Mouse (Mus musculus) liver, embryonic 14 days (tissue): Measurements from ENCODE around the gene Commd7. TPM values are rescaled to one million over a fixed set of nuclear protein-coding genes. Genes with fewer than 3 reads are reported as not detected.

ENCODE experiments used
- polyA plus RNA-seq: library from polyadenylated mRNA; depleted of rRNA; stranded (reverse); fragments of >200 nt; gene quantifications from 2 replicates; pipeline ENCODE4 v1.2.3, GENCODE M21; 2012; rRNA removed

Commd7 gene
- polyA plus RNA-seq = 8.1 and 10.6 TPM in 2 replicates

DNA sequence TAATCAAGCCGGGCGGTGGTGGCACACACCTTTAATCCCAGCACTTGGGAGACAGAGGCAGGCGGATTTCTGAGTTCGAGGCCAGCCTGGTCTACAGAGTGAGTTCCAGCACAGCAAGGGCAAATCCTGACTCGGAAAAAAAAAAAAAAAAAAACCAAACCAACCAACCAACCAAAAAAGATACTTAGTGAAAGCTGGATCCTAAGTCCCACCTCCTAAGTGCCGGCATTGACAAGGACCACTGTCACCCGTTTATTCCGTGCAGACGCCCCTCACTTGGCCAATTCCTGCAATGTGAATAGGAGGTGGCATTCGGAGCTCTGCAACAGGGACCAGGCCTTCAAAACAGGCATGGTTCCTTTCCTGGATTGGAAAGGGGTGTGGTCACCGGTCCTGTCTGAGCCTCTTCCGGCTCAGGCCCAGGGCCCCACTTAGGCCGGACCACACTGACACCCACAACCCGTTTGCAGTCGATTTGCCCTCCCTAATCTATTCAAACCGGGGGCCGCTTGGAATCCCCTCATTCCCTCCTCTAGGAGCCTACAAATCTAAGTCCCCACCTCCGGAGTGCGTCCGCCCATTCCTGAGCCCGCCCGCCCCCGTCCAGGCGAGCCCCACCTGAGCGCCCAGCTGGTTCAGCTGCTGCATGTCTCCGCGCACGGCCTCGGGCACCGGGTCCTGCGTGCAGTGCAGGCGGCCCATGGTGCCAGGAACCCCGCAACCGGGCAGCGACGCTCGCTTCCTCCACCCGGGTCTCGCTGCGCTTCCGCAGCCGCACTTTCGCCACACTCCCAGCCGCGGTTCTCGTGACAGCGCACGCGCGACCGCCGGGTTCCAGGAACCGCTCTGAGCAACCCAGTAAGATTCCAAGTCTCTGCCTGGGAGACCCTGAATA lies at the start of gene Commd7:
Gene Commd7 (minus strand): TSS at position 806 of the 895 bp plus-strand sequence.

DNA sequence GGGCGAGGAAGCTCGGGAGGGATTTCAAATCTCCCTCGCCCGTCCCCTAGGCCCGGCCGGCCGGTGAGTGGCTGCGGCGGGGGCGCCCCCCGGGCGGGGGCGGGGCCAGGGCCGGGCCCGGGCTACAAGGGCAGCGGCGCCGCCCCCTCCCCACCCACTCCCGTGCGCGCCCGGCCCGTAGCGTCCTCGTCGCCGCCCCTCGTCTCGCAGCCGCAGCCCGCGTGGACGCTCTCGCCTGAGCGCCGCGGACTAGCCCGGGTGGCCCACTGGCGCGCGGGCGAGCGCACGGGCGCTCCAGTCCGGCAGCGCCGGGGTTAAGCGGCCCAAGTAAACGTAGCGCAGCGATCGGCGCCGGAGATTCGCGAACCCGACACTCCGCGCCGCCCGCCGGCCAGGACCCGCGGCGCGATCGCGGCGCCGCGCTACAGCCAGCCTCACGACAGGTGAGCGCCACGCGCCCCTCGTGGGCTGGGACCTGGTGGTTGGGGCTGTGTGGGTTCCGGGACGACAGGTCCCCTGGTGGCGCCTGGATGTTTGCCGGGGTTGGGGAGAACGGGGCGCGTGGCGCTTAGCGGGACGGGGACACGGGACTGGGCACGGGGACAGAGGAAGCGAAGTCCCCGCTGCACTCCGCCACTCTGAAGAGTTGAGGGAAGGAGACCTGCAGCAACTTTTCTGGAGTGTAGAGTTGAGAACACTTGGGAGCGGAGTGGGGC lies 16.9 kb upstream of the Commd7 start, which contains the start of gene Dnmt3b:
Gene Dnmt3b (plus strand): TSS at position 153 of the 716 bp plus-strand sequence.

Other genes starting within 250 kb of the Commd7 start
- not detected in 2 replicates for gene 4930404H24Rik, start 140.0 kb downstream of the Commd7 start, polyA plus RNA-seq
- 5.0 and 6.2 TPM in 2 replicates for gene Nol4l, start 102.8 kb downstream of the Commd7 start, polyA plus RNA-seq
- 2.6 and 2.8 TPM in 2 replicates for gene Dnmt3b, start 16.7 kb upstream of the Commd7 start, polyA plus RNA-seq
- gene Dnmt3c, start 63.9 kb upstream of the Commd7 start, polyA plus RNA-seq = 0.40 and 0.46 TPM in 2 replicates
- gene Mapre1, start 108.5 kb upstream of the Commd7 start, polyA plus RNA-seq = 15.1 and 18.3 TPM in 2 replicates
- 0.05 and 0.08 TPM in 2 replicates for gene Efcab8, start 147.2 kb upstream of the Commd7 start, polyA plus RNA-seq
- gene Sun5, start 238.3 kb upstream of the Commd7 start, polyA plus RNA-seq = not detected in 2 replicates
- not detected in 2 replicates for gene Bpifb2, start 242.3 kb upstream of the Commd7 start, polyA plus RNA-seq